Mouse (Mus musculus): ENCODE data around the gene Meis2.

The Meis2 gene

GRCm38 (mm10) chr2:116067711-116068110 is 2.1 kb upstream of the Meis2 start:
- no peak for DNase-seq (ENCODE audit: low read depth)

GRCm38 (mm10) chr2:116067065-116067497 is 1.4 kb upstream of the Meis2 start:
- DNase-seq (ENCODE audit: low read depth), result no peak

- DNase-seq (ENCODE audit: low read depth), result no peak
Observed at GRCm38 (mm10) chr2:116066057-116066941, 660 bp upstream of the Meis2 start.

GRCm38 (mm10) chr2:116065057-116065456 is 582 bp downstream of the Meis2 start:
- no peak for DNase-seq (ENCODE audit: low read depth)

GRCm38 (mm10) chr2:116064521-116064920 is 1.1 kb downstream of the Meis2 start:
- DNase-seq (ENCODE audit: low read depth), result no peak

- no peak for DNase-seq (ENCODE audit: low read depth)
Observed at GRCm38 (mm10) chr2:116063819-116064293, 1.8 kb downstream of the Meis2 start.

- no peak for DNase-seq (ENCODE audit: low read depth)
Observed at GRCm38 (mm10) chr2:116062761-116063441, 2.7 kb downstream of the Meis2 start.

GRCm38 (mm10) chr2:116062251-116062651 is 3.4 kb downstream of the Meis2 start:
- no peak for DNase-seq (ENCODE audit: low read depth)

- DNase-seq (ENCODE audit: low read depth), result no peak
Observed at GRCm38 (mm10) chr2:116061401-116062021, 4.1 kb downstream of the Meis2 start.

- no peak for DNase-seq (ENCODE audit: low read depth)
Observed at GRCm38 (mm10) chr2:116060701-116061400, 4.8 kb downstream of the Meis2 start.

GRCm38 (mm10) chr2:116060210-116060609 is 5.4 kb downstream of the Meis2 start:
- DNase-seq (ENCODE audit: low read depth), result no peak

GRCm38 (mm10) chr2:116059661-116060060 is 6.0 kb downstream of the Meis2 start:
- DNase-seq (ENCODE audit: low read depth), result no peak

- no peak for DNase-seq (ENCODE audit: low read depth)
Observed at GRCm38 (mm10) chr2:116059066-116059465, 6.6 kb downstream of the Meis2 start.

- DNase-seq (ENCODE audit: low read depth), result no peak
Observed at GRCm38 (mm10) chr2:116058511-116058910, 7.1 kb downstream of the Meis2 start.

- no peak for DNase-seq (ENCODE audit: low read depth)
Observed at GRCm38 (mm10) chr2:116056826-116057225, 8.8 kb downstream of the Meis2 start.

GRCm38 (mm10) chr2:116055686-116056620 is 9.7 kb downstream of the Meis2 start:
- DNase-seq (ENCODE audit: low read depth), result no peak

- no peak for DNase-seq (ENCODE audit: low read depth)
Observed at GRCm38 (mm10) chr2:116053931-116054330, 11.7 kb downstream of the Meis2 start.

GRCm38 (mm10) chr2:116052688-116053421 is 12.8 kb downstream of the Meis2 start:
- DNase-seq (ENCODE audit: low read depth), result no peak

GRCm38 (mm10) chr2:116051906-116052614 is 13.6 kb downstream of the Meis2 start:
- DNase-seq (ENCODE audit: low read depth), result no peak

Measured in c-Kit-positive CD71-positive TER-119-negative erythroid progenitor cells, embryonic 14.5 days (primary cell).